ENCODE assay signal across 14 mouse cellular contexts in the genomic region with DNA sequence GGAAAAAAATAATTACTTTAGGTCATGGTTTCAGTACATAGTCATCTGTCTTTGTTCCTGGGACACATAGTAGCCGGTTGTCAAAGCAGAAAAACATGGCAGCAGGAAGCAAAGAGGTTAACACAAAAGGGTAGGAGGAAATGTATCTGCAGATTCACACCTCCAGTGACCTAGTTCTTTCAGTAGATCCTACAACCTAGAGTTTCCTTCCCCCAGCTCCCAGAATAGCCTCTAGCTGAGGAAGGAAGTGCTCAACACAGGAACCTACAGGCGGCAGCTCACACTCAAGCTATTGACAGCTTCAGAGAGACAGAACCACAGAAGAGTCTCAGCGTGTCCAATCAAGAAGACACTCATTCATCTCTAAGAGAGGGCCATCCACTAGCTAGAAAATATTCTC. TPM values are rescaled to one million over a fixed set of nuclear protein-coding genes. Genes with fewer than 3 reads are reported as not detected.
DNase-seq lines count a peak whose midpoint lies in the region; ATAC-seq and TF ChIP-seq lines count a peak whose summit lies in the region.
"Had no signal": no experiment of that assay in that cellular context is flagged by ENCODE, and none has a peak within 500 bp of the region (broad histone marks: within the 10 kb centered on the region; RNA-seq: fewer than 3 reads in every experiment).

No protein-coding gene starts in this region.

- no peak overlapping the region for H3K4me3 ChIP-seq in hindbrain, postnatal 0 days (ENCODE audit: low read length)
- no peak overlapping the region for H3K4me3 ChIP-seq in forebrain, embryonic 15.5 days
- H3K4me3 ChIP-seq: hindbrain, embryonic 13.5 days; myocyte; stomach, embryonic 15.5 days had no signal

- DNase-seq in gastrocnemius, adult 8-10 months (ENCODE audit: low spot score in 2 of 2) = peak; percentile 12 to 13
- no peak for DNase-seq in gastrocnemius, postnatal 14 days
- peak; percentile 24 for DNase-seq in 416B (ENCODE audit: low read depth)
- DNase-seq in brain, adult 2 months (ENCODE audit: low read depth, low spot score) = peak; percentile 65
- DNase-seq in hindbrain, postnatal 0 days (ENCODE audit: low spot score) = no peak
- no peak for DNase-seq in urinary bladder, postnatal 36 days (ENCODE audit: low spot score in 2 of 2)
- DNase-seq: cerebellum, postnatal 14 days; lung, postnatal 4 days had no signal

- intact Hi-C loops in gastrocnemius, postnatal 14 days (cut with DNase I; ENCODE audit: low total_unique reads) = no loop called here

- no peak overlapping the region for H3K4me2 ChIP-seq in hindbrain, postnatal 0 days (ENCODE audit: low read depth, low read length)
- H3K4me2 ChIP-seq in forebrain, embryonic 15.5 days (replicated peaks) = no peak overlapping the region
- H3K4me2 ChIP-seq: hindbrain, embryonic 13.5 days; liver, embryonic 11.5 days; stomach, embryonic 15.5 days had no signal

- no peak for TF ChIP-seq CTCF in hindbrain, postnatal 0 days (IDR thresholded peaks at IDR 0.05; ENCODE audit: low read depth)

- H3K27me3 ChIP-seq in hindbrain, postnatal 0 days (ENCODE audit: insufficient read depth, low read length) = no peaks in the 10 kb centered on the region
- H3K27me3 ChIP-seq in forebrain, embryonic 15.5 days = no peaks in the 10 kb centered on the region
- H3K27me3 ChIP-seq: hindbrain, embryonic 13.5 days; stomach, embryonic 15.5 days had no signal

- no peak overlapping the region for H3K9ac ChIP-seq in hindbrain, postnatal 0 days (replicated peaks; ENCODE audit: low read length)
- no peak overlapping the region for H3K9ac ChIP-seq in forebrain, embryonic 15.5 days (replicated peaks)
- H3K9ac ChIP-seq: hindbrain, embryonic 13.5 days; stomach, embryonic 15.5 days had no signal

- 70% methylated on average over 3 of the region's 3 CpGs for WGBS in hindbrain, postnatal 0 days
- WGBS in forebrain, embryonic 15.5 days = 83% methylated on average over 3 of the region's 3 CpGs

- no peaks in the 10 kb centered on the region for H3K36me3 ChIP-seq in hindbrain, postnatal 0 days (ENCODE audit: insufficient read depth, low read length)
- no peaks in the 10 kb centered on the region for H3K36me3 ChIP-seq in forebrain, embryonic 15.5 days
- H3K36me3 ChIP-seq: hindbrain, embryonic 13.5 days; stomach, embryonic 15.5 days had no signal

- no peak overlapping the region for H3K27ac ChIP-seq in hindbrain, postnatal 0 days
- no peak overlapping the region for H3K27ac ChIP-seq in forebrain, embryonic 15.5 days (replicated peaks)
- H3K27ac ChIP-seq: hindbrain, embryonic 13.5 days; stomach, embryonic 15.5 days had no signal

- 0 out of 2 replicates have a peak, but pooled peaks have one; percentile 19 for ATAC-seq in neutrophil, adult 5-6 weeks (ENCODE audit: extremely low read depth, insufficient number of reproducible peaks, low FRiP score, poor library complexity, severe bottlenecking)
- ATAC-seq in hindbrain, postnatal 0 days = no peak
- no peak for ATAC-seq in forebrain, embryonic 15.5 days (replicated peaks)

- no peaks in the 10 kb centered on the region for H3K9me3 ChIP-seq in hindbrain, postnatal 0 days (ENCODE audit: low read length)
- no peaks in the 10 kb centered on the region for H3K9me3 ChIP-seq in forebrain, embryonic 15.5 days
- H3K9me3 ChIP-seq: hindbrain, embryonic 13.5 days; stomach, embryonic 15.5 days had no signal

- H3K4me1 ChIP-seq in hindbrain, postnatal 0 days (ENCODE audit: insufficient read depth, low read length) = no peaks in the 10 kb centered on the region
- H3K4me1 ChIP-seq in forebrain, embryonic 15.5 days = no peaks in the 10 kb centered on the region
- H3K4me1 ChIP-seq: hindbrain, embryonic 13.5 days; stomach, embryonic 15.5 days had no signal

RNA-seq across cellular contexts. Expression of gene Crot, which starts 18.2 kb away (rescaled TPM):
- 10 to 100 TPM; 24.6 to 34.9 (median 30.6) TPM for total RNA-seq in gastrocnemius, adult 8-10 months (2022)
- total RNA-seq in gastrocnemius, postnatal 14 days (2021) = 10 to 100 TPM; 26.9 to 27.3 TPM
- 43.8 and 44.7 TPM in 2 replicates for total RNA-seq in neutrophil, adult 5-6 weeks (2017)
- total RNA-seq in hindbrain, postnatal 0 days (2014; rRNA removed) = 18.3 and 20.7 TPM in 2 replicates
- 26.0 and 30.3 TPM in 2 replicates for polyA plus RNA-seq in hindbrain, postnatal 0 days (2015; fragmentation: Nextera tagmentation; extraction: Ambion mirVana)
- polyA plus RNA-seq in forebrain, embryonic 15.5 days (2015; fragmentation: Nextera tagmentation; extraction: Ambion mirVana) = 21.4 and 22.9 TPM in 2 replicates

Comparison
In these comparisons a context has a peak if more than half of its experiments do, and no peak if none do; other contexts are left out.
1. DNase-seq: peak in gastrocnemius, adult 8-10 months (2 of 2), 416B (single experiment) and brain, adult 2 months (single experiment); none in gastrocnemius, postnatal 14 days (single experiment), hindbrain, postnatal 0 days (single experiment) and urinary bladder, postnatal 36 days (0 of 2).